Mouse (Mus musculus) heart, adult 9 months (tissue): ENCODE measurements around the gene Hcst.
A peak's percentile ranks its signal among the peaks of the same experiment; 100 is the strongest.

Experiments used
- DNase-seq, 2 experiments: peaks; one replicate each; pipeline ENCODE4 v3.0.0; 2022; ENCODE audit warnings: low spot score in 2 of 2

Gene Hcst

GRCm38 (mm10) chr7:30434238-30434637 lies 14.6 kb upstream of the Hcst start:
- no peak for DNase-seq

DNA sequence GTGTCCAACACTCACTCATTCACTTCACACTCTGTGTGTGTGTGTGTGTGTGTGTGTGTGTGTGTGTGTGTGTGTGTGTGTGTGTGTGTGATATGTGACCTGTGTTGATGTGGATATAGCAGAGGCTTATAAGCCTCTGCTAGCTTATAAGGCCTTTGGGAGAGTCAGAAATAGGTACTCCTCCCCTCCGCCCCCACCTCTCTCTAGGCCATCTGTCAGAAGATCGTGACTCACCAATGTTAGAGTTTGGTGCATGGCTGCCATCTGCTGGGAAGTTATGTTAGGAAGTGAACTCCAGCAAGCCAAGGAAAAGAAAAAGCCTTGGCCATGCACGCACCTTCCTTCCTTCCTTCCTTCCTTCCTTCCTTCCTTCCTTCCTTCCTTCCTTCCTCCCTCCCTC lies 12.1 kb upstream of the Hcst start:
- peak in 1 of 2 experiments; percentile 50 for DNase-seq

- DNase-seq: no peak
These were observed 10.5 kb upstream of the Hcst start for GRCm38 (mm10) chr7:30430191-30430590.

- no peak for DNase-seq
These were observed 9.7 kb upstream of the Hcst start for GRCm38 (mm10) chr7:30429327-30429726.

DNA sequence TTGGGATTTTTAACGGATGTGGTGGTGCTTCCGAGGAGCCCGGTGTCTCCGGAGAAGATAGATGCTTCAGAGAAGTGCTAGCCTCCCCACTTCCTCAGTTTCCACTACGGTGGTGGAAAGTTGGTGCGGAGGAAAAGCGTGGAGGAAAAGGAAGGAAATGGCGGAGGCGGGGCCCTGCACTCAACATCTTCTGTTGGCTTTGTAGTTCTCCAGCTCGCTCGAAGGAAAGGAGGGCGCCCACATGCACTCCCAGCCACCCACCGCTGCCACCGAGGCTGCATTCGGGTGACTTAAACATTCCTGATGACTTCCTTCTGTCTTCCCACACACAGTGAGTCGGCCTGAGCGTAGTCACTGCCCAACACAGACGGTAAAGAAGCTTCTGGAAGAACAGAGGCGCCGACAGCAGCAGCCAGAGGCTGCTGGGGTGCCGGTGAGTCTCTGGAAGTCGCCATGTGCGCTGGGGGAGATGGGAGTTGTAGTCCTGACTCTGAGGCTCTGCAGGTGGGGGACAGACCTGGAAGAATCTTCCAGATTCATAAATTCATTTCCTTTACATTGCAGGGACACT lies 3.5 kb upstream of the Hcst start:
- peak; percentile 36 to 53 for DNase-seq

GRCm38 (mm10) chr7:30422560-30422959 lies 2.9 kb upstream of the Hcst start:
- DNase-seq: no peak

DNA sequence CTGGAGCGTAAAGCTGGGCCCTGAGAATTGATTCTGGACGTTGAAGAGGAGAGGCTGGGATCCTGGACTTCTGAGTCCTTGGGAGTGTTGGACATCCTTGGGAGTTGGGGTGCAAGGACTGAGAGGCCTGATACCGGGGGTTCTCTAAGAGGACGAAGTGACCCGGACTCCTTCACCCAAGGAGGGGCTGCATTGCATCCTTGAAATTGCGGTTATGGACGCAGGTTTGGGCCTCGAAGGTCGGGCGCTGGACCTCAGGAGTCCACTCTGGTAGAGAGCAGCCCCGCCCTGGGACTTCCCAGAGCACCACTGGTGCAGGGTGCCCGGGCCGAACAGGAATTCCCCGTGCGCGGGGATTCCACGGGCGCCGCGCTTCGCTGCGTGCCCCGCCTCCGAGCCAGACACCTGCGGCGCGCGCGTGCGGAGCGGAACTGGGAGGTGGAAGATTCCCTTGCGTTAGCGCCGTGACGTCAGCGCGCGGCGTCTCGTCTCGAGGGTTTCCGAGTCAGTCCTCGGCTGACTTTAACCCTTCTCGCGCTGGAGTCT lies 2.3 kb upstream of the Hcst start:
- DNase-seq: peak; percentile 74 to 78

DNA sequence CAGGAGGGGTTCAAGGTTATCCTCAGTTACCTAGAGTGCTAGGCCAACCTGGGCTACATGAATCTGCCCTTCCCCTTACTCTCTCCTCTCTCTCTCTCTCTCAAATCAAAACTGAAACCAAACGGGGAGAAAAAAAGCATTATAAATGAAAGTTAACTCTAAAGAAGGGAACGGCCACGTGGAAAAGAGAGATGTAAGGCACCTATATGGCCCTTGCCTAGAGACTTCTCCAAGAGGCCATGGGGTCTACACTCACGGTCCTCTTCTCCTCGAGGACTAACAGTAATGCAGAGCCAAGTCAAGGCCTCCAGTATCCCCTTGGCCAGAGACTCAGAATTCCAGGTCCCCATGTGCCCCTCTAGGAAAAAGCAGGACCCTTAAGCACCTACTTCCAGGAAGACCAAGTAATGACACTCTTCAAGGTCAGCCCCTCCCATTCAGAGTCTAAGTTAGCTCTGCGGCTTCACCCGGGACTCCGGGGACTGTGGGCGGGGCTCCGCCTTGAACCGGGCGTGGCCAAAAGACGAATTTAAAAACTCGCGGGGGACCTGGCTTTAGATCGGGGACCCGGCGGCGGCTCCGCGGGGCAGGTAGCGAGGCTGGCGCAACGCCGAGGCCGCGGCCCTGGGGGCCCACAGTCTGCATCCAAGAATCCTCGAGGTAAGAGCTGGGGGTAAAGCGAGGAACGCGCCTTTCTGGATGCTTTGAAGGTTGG lies 1.7 kb upstream of the Hcst start, which contains the start of gene Nfkbid:
Nfkbid (plus strand) TSS at position 558 of the 715 bp plus-strand sequence.
- DNase-seq: peak; percentile 60 to 68

DNA sequence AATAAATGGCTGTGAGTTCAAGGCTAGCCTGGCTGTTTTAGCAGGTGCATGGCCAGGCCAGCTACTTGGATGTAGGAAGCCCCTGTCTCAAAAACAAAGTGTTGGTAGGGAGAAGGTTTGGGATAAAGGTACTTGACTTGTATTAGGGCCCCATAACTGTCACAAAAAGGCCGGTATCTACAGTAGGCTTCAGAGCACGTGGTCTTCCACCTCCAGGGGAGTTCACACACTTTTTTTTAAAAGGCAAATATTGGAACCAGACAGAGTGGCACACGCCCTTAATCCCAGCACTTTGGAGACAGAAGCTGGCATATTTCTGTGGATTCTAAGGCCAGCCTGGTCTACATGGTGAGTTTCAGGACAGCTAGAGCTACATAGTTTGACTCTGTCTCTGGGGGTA lies 1.0 kb upstream of the Hcst start:
- no peak for DNase-seq

- DNase-seq: no peak
These were observed 1.8 kb downstream of the Hcst start for GRCm38 (mm10) chr7:30417856-30418255.

DNA sequence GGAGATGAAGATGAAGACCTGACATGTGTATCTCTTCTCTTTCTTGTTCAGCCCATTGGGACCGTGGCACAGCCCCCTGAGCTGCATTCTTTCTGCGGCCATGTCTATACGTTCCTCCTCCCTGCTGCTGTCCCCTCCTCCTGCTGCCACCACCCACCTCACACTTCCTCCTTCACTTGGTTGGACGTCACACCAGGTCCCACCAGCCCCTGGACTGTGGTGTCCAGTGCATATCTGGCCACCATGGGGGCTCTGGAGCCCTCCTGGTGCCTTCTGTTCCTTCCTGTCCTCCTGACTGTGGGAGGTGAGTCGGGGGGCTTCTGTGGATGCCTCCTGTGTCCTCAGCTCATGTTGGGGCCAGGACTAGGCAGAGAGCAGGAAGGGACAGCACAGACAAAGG lies 6.1 kb downstream of the Hcst start, which contains the start of gene Tyrobp:
Tyrobp (plus strand) TSS at position 165 of the 400 bp plus-strand sequence.
- DNase-seq: peak in 1 of 2 experiments; percentile 29

- no peak for DNase-seq
These were observed 6.9 kb downstream of the Hcst start for GRCm38 (mm10) chr7:30412735-30413147.

DNA sequence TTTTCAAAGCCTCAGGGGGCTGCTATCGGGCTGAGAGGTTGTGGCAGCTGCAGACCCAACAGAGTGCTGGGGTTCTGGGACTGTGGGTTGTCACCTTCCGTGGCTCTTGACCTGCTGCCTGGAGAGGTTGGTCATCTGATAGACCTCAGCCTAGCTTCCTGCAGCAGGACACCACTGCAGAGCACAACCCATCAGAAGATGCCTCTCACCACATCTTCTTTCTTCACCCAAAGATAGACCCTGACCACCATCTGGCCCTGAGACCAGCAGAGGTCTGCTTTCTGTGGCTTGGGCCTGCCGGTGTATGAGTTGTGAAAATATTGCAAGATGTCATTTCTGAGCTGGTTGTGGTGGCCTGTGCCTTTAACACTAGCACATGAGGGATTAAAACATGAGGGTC lies 8.6 kb downstream of the Hcst start:
- DNase-seq: no peak

- DNase-seq: no peak
These were observed 9.9 kb downstream of the Hcst start for GRCm38 (mm10) chr7:30409789-30410188.

DNA sequence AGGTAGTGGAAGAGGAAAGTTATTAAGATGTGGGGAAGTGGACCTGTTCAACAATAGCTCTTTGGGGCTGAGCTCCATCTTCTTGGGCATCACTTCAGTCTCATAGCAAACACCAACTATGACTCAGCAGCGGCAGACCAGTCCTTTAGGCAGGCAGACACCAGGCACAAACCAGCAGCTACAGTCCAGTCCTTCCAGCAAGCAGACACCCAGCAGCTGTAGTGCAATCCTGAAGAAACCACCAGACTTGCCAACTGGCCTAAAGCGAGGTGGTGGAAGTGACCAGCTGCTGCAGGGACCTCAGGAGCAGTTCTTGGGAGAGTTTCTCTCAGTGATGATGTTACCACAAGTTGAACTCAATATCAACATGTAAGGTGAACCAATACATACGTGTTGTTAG lies 11.0 kb downstream of the Hcst start:
- no peak for DNase-seq

DNA sequence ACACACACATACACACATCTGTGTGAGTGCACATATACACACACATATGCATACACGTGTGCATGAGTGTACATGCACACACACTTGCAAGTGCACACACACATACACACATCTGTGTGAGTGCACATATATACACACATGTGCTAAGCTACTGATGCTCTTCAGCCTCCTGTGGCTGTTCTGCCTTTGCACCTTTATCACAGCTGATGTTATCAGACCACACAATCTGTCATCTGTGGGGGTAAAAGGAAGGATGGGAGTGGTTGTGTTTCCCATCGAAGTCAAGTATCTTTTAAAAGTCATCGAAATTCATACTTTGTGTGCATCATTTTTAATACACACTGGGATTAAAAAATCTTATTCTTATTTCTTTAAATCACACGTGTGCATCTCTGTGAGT lies 17.3 kb downstream of the Hcst start:
- no peak for DNase-seq

- DNase-seq: no peak
These were observed 20.0 kb downstream of the Hcst start for GRCm38 (mm10) chr7:30399671-30400070.

GRCm38 (mm10) chr7:30394871-30395270 lies 24.8 kb downstream of the Hcst start:
- DNase-seq: no peak

DNA sequence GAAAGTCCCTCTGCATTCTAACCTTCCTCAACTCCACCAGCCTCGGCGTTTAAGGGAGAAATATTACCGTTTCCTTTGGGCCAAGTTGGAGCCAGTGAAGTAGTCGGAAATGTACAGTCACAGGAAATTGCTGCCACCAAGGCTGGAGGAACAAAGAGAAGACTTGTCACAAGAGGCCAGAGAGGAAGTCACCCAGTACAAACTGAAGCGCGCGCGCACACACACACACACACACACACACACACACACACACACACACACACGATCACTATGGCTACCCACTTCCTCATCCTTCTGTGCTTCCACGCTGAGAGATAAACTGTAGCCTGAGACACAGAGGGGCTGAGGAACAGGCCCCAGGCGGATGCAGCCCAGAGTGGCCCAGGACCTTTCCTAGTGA lies 25.3 kb downstream of the Hcst start:
- DNase-seq: peak; percentile 25 to 54

DNA sequence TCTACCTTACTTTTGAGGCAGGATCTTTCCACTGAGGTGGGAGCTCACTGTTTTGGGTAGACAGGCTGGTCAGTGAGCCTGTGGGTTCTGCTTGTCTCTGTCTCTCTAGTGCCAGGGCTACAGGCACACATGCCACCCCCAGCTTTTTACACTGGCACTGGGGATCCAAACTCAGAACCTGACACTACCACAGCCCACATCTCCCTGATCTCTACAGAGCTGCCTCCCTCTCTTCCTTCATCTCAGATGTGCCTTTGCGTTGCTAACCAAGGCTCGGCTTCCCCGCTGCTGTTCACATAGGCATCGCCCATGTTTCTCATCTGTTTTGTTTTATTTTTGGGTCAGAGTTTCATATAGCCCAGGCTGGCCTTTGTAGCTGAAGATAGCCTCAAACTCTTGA lies 26.0 kb downstream of the Hcst start:
- no peak for DNase-seq

DNA sequence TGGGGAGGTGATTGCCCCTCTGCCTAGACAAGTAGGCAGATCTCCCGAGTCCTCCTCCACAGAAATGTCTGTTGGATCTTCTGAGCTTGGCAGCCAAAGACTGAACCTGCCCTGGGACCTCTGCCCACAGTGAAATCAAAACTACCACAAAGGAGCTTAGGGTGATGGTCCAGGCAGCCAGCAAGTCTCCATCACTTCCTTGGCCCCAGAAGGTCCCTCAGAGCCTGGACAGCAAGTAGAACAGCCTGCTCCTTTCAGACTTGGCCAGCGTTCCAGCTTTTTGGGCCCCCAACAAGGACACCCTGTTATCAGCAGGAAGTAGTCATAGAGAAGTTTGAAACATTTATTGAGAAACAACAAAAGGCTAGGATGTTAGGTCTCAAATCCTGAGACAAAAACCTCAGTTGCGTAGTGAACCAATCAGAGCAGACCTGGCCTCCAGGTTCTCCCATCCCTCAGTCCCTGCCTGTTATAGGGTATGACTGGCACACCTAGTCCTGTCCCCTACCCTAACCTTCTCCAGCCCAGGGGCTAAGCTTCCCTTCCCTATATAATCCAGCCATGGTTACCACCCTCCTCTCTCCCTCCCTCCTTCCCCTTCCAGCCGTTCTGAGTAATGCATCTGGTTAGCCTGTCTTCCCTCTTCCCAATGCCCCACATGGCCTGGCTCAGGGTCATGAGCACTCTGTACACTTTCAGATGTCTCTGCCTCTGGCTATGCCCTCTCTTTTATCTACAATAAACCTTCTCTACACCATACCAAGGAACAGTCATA lies 26.7 kb downstream of the Hcst start:
- DNase-seq: no peak

GRCm38 (mm10) chr7:30384106-30384505 lies 35.5 kb downstream of the Hcst start:
- DNase-seq: no peak
